Mouse (Mus musculus): Measurements from ENCODE around the gene Gm47985.
"Not testable (repeated sequence)": the region's sequence is repeated elsewhere in the genome, so short reads cannot be mapped to it uniquely, and the experiment has no call there.

Gene Gm47985

DNA sequence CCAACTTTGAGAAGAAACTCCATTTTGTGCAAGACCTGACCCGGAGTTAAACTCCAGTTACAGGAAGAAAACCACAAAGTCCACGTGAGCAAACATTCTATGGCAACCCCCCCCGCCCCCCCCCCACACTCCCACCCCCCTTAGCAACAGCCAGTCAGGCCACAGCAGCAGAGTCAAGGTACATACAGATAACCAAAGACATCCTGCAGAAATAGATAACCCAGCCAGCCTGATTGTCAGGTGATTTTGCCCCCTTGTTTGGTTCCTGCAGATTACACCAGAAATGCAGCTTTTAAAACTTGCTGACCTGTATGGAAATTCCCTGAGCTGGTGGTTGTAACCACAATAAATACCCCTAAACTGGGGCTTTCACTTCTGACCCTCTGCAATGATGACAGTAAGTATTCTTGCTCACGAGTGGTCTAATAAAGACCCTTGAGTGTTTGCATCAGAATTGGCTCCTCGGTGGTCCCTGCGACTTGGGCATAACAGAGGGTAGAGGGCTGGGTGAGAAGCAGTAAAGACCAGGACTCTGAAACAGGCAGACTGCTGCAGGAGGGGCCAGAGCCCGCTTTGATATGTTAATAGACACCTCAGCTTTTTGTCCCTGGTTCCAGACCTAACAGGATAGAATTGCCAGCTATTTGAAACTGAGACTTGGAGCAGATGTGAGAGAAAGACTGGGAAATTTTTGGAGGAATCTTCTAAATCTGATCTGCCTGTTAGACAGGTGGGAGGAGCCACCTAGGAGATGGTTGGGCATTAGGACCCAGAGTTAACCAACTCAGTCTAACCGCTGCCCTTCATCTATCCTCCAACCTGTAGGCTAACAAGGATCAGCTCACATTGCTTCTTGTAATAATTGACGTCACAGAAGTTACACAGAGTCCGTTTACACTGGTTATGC, 5.1 kb upstream of the Gm47985 start:
- DNase-seq (ENCODE audit: extremely low read depth, low read depth, low spot score): peak; percentile 43

DNA sequence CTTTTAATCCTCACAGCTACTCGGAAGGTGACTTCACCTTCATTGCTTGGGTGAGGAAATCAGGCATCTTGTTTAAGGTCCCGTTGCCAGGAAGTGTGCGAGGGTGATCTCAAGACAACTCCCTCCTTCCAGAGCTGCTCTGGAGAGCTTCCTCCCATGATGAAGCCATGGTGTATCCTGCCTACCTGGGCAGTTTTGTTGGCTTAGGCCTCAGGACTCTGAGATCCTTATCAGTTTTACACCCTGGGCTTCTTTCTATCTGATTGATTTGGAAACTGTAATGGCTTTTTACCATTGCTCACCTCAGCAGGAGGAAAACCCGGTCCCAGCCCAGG, 4.4 kb upstream of the Gm47985 start:
- no peak for DNase-seq (ENCODE audit: extremely low read depth, low read depth, low spot score)

- no peak for DNase-seq (ENCODE audit: extremely low read depth, low read depth, low spot score)
Measured at GRCm38 (mm10) chr1:151178505-151179083, 3.7 kb upstream of the Gm47985 start.

GRCm38 (mm10) chr1:151180167-151180566, 2.2 kb upstream of the Gm47985 start:
- DNase-seq (ENCODE audit: extremely low read depth, low read depth, low spot score): no peak

DNA sequence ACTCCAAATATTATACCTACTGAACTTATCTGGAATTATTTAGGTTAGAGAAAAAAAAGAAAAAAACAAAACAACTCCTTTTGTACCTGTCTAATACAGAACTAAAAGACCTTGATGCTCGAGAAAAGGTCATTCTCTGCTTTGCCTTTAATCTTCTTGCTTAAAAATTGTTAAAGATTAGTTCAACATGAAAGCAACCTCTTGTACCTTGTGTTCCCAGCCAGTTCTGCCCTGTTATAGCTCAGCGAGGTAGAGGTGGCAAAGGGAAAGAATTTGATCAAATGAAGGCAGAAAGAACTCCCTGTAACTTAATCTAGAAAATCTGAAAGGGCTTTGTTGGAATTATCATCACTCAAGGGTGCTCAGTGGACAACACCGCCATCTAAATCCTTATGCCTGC, 3.8 kb downstream of the Gm47985 start:
- not testable (repeated sequence) for DNase-seq (ENCODE audit: extremely low read depth, low read depth, low spot score)

DNA sequence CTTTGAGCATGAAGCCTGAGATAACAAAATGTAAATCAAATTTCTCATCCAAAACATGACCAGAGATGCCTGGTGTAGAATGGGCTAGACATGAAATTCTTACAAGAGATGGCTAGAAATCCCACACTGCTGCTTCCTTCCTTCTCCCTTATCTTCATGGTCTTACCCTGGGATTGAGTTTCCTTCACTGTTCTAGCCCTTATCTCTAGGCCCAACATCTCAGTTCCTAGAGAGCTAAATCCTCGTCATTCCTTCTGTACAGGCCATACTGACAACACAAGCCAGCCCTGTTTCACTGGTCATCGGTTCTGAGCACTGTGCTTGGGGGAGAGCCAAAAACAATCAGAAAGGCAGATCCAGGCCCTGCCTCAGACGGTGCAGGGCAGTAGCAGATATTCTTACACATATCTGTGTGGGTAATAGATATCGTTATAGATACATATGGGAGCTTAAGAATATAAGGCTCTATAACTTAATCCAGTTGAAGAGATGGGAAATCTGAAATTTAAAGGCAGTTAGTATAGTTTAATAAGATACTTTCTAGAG, 4.6 kb downstream of the Gm47985 start:
- not testable (repeated sequence) for DNase-seq (ENCODE audit: extremely low read depth, low read depth, low spot score)

DNA sequence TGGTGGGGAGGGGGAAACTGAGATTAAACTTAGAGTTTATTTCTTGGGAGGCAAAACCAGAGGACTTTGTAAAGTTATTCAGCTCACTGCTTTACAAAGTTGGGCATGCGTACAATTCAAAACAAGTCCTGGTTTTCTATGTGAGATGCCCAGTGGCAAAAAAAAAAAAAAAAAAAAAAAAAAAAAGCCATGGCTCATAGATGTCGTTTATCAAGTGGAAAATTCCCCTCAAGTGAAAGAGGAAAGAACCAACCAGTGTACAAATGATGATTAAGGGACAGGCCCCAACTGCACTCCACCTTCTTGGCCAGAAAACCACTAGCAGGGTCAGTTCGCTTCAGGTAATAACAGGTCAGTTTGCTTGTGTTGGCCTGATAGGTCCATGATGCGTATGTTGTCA, 6.1 kb downstream of the Gm47985 start:
- DNase-seq (ENCODE audit: extremely low read depth, low read depth, low spot score): no peak

DNA sequence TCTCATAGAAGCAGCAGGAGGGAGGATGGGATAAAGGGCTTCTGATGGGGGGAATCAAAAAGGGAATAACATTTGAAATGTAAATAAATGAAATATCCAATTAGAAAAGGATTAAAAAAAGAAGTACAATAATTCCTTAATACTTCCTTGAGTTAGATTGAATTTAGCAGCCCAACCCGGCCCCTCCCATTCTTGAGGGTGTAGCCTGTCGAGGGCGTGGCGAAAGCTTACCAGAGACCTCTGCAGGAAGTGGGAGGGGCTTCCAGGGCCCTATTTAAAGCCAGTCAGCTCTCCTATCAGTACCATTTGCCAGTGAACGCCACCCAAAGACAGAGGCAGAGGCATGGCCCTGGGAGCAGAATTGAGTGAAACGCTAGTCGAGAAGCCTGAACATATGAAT, 9.7 kb downstream of the Gm47985 start, which contains the start of gene Gm8947:
TSS of gene Gm8947 (plus strand) at position 302 of the 400 bp plus-strand sequence.
- not testable (repeated sequence) for DNase-seq (ENCODE audit: extremely low read depth, low read depth, low spot score)

- not testable (repeated sequence) for DNase-seq (ENCODE audit: extremely low read depth, low read depth, low spot score)
Measured at GRCm38 (mm10) chr1:151192739-151193138, 10.4 kb downstream of the Gm47985 start.

- DNase-seq (ENCODE audit: extremely low read depth, low read depth, low spot score): not testable (repeated sequence)
Measured at GRCm38 (mm10) chr1:151195986-151196385, 13.6 kb downstream of the Gm47985 start.

- not testable (repeated sequence) for DNase-seq (ENCODE audit: extremely low read depth, low read depth, low spot score)
Measured at GRCm38 (mm10) chr1:151196690-151197089, 14.4 kb downstream of the Gm47985 start.

- not testable (repeated sequence) for DNase-seq (ENCODE audit: extremely low read depth, low read depth, low spot score)
Measured at GRCm38 (mm10) chr1:151198120-151198519, 15.8 kb downstream of the Gm47985 start, which contains the start of gene Gm47995. TSS of gene Gm47995 (plus strand) at chr1:151198448.

DNA sequence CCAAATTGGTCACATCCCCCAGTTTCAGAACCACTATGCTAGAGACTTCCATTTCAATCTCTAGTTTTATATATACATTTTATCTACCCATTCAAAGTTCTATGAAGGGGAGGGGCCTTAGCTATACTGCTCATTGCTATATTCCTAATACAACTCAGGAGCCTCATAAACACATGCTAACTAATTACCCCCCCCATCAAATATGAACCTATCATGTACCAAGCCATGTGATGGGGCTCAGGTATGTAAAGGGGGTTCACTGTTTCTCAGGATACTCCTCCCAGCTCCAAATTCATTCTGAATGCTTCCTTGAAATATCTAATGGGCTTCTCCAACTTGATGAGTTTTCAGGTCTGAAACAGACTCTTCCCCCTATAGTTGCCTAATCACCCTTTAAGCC, 18.3 kb downstream of the Gm47985 start:
- not testable (repeated sequence) for DNase-seq (ENCODE audit: extremely low read depth, low read depth, low spot score)

GRCm38 (mm10) chr1:151202771-151203170, 20.4 kb downstream of the Gm47985 start:
- not testable (repeated sequence) for DNase-seq (ENCODE audit: extremely low read depth, low read depth, low spot score)

DNA sequence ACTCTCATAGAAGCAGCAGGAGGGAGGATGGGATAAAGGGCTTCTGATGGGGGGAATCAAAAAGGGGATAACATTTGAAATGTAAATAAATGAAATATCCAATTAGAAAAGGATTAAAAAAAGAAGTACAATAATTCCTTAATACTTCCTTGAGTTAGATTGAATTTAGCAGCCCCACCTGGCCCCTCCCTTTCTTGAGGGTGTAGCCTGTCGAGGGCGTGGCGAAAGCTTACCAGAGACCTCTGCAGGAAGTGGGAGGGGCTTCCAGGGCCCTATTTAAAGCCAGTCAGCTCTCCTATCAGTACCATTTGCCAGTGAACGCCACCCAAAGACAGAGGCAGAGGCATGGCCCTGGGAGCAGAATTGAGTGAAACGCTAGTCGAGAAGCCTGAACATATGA, 21.5 kb downstream of the Gm47985 start, which contains the start of gene 3110040M04Rik:
TSS of gene 3110040M04Rik (plus strand) at position 304 of the 400 bp plus-strand sequence.
- DNase-seq (ENCODE audit: extremely low read depth, low read depth, low spot score): not testable (repeated sequence)

GRCm38 (mm10) chr1:151208493-151208892, 26.2 kb downstream of the Gm47985 start:
- not testable (repeated sequence) for DNase-seq (ENCODE audit: extremely low read depth, low read depth, low spot score)

DNA sequence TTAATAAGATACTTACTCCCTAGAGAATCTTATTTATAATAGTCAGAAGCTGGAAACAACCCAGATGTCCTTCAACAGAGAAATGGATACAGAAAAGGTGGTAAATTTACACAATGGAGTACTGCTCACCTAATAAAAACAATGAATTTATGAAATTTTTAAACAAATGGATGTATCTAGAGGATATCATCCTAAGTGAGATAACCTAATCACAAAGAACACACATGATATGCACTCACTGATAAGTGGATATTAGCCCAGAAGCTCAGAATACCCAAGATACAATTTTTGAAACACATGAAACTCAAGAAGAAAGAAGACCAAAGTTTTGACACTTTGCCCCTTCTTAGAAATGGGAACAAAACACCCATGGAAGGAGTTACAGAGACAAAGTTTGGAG, 26.6 kb downstream of the Gm47985 start:
- not testable (repeated sequence) for DNase-seq (ENCODE audit: extremely low read depth, low read depth, low spot score)

DNA sequence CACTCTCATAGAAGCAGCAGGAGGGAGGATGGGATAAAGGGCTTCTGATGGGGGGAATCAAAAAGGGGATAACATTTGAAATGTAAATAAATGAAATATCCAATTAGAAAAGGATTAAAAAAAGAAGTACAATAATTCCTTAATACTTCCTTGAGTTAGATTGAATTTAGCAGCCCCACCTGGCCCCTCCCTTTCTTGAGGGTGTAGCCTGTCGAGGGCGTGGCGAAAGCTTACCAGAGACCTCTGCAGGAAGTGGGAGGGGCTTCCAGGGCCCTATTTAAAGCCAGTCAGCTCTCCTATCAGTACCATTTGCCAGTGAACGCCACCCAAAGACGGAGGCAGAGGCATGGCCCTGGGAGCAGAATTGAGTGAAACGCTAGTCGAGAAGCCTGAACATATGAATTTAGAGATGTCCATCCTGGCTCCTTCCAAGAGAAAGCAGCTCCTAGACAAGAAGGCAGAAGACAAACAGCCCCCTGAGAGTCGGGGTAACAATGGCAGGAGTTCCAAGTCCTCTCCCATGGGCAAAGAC, 27.6 kb downstream of the Gm47985 start, which contains the start of gene Gm47996:
TSS of gene Gm47996 (plus strand) at position 308 of the 532 bp plus-strand sequence.
- not testable (repeated sequence) for DNase-seq (ENCODE audit: extremely low read depth, low read depth, low spot score)

GRCm38 (mm10) chr1:151211666-151212065, 29.3 kb downstream of the Gm47985 start:
- DNase-seq (ENCODE audit: extremely low read depth, low read depth, low spot score): not testable (repeated sequence)

DNA sequence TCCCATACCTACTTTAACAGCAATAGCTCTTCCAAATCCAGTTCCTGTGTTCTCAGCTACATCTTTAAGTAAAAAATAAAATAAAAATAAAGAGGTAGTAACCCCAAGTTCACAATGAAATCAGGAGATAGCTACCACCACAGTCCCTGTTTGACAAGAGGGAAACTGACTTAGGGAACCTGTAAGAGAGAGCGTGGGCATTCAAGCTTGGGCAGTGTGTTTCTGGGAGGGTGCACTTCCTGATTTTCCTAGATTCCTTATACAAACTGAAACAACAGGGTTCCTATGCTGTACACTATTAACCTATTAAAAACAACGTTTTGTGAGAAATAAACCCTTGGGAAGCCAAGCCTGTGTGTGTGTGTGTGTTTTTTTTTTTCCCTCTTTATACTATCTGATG, 32.5 kb downstream of the Gm47985 start:
- no peak for DNase-seq (ENCODE audit: extremely low read depth, low read depth, low spot score)

GRCm38 (mm10) chr1:151215985-151216384, 33.6 kb downstream of the Gm47985 start:
- DNase-seq (ENCODE audit: extremely low read depth, low read depth, low spot score): no peak

Measured in fat pad, adult 2 months (tissue).